Mouse (Mus musculus) lung, postnatal 0 days (tissue): ENCODE measurements around the gene Taf12.

Experiments
- CTCF ChIP-seq: IDR thresholded peaks from 2 replicates; pipeline ENCODE4 v1.5.1; 2016; ENCODE audit warnings: antibody characterized with exemption, mild to moderate bottlenecking
- EP300 ChIP-seq: IDR thresholded peaks from 2 replicates; pipeline ENCODE4 v1.6.1; 2016; ENCODE audit warnings: antibody characterized with exemption, mild to moderate bottlenecking, control low read depth

- TF ChIP-seq CTCF (no peak), EP300 (no peak)
Measured at GRCm38 (mm10) chr4:132261514-132262357, 12.4 kb upstream of the Taf12 start, which contains the start of gene Gmeb1.
